Mouse (Mus musculus) layer of hippocampus, postnatal 10 days (tissue): ENCODE data around the gene Capn8. TPM values are rescaled to one million over a fixed set of nuclear protein-coding genes. Genes with fewer than 3 reads are reported as not detected.
A peak's percentile ranks its signal among the peaks of the same experiment; 100 is the strongest.

Source experiments
- DNase-seq, 2 experiments: peaks; one replicate each; pipeline ENCODE4 v3.0.0; 2021; ENCODE audit warnings: low spot score in 2 of 2
- total RNA-seq, 2 experiments: library from RNA; stranded (reverse); gene quantifications; 2 replicates each; pipeline ENCODE4 v1.2.3; 2021

Gene Capn8
- total RNA-seq, 2 experiments from 2014 or later = not detected

- DNase-seq = no peak
Measured at GRCm38 (mm10) chr1:182543906-182544305, 20.9 kb upstream of the Capn8 start.

DNA sequence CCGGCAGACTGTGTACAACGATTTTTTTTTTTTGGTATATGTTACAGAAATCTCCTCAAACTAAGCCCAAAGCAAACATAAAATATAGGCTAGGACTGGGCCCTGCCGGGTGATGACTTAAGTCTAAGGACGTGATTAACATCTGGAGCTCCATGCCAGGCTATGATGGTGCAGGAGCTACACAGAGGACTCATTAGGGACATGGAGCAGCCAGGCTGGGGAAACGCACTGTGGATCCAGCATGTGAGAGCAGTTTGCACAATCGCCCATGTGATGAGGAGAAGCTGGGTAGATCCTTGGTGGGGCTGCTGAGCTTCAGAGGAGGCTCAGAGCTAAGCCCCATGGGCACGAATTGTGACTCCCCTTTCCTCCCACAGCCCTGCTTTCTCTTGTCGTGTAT, 14.0 kb upstream of the Capn8 start:
- DNase-seq = no peak

DNA sequence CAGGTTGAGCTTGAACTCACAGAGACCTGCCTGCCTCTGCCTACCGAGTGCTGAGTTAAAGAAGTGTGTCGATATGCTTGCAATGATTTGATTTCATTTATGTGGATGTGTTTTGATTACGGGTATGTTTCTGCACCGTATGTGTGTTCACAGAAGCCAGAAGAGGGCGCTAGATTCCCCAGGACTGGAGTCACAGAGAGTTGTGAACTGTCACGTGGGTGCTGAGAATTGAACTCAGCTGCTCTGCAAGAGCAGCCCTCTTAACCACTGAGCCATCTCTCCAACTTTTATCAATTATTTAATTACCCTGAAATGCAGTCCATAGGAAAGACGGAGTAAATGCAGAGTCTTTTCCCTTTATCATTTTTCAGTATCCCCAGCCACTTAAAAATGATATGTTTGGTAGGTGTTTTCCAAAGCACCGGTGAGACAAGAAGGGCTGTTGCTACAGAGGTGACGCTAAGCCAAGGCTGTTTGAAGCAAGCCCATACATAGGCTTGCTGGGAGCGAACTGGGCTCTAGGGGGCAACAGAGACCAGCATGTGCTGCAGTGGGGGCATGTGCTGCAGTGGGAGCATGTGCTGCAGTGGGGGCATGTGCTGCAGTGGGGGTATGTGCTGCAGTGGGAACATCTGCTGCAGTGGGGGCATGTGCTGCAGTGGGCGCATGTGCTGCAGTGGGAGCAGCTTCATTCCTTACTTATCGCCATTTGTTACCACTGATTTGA, 11.0 kb upstream of the Capn8 start:
- DNase-seq = peak; percentile 63 to 76

DNA sequence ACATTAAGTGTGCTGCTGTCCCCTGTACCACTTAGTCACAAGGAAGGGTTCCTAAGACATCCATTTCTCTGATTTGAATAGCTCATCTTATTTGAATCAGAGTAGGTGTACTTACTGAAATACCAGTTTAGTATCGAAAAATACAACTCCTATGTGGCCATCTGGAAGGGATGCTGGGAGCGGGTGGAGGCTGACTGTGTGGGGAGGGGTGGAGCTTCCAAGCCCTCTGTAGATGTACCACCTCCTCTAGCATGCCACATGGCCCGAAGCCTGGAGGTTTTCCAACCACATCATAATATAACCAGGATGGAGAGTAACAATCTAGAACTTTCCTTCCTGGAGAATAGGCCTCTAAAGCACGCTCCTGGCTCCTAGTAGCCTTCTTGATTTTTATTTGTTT, 6.5 kb upstream of the Capn8 start:
- DNase-seq = no peak

DNA sequence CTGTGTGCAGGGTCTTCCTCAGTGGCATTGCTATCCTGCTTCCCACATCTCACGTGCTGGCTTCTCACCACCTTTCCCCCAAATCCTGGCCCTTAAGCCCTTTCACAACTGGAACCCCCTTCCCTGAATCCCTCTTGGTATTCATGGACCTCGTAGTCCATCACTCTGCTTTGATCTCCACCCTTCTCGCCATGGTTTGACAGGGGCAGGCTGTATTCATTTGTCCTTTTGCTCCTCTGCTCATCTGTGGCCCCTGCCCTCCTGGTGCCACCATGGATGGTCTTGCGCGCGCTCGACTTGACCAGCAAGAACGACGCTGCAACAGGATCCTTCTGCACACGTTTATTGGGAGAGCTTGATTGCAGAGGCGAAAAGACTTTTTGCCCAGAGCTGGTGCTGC, 5.3 kb upstream of the Capn8 start:
- no peak for DNase-seq

DNA sequence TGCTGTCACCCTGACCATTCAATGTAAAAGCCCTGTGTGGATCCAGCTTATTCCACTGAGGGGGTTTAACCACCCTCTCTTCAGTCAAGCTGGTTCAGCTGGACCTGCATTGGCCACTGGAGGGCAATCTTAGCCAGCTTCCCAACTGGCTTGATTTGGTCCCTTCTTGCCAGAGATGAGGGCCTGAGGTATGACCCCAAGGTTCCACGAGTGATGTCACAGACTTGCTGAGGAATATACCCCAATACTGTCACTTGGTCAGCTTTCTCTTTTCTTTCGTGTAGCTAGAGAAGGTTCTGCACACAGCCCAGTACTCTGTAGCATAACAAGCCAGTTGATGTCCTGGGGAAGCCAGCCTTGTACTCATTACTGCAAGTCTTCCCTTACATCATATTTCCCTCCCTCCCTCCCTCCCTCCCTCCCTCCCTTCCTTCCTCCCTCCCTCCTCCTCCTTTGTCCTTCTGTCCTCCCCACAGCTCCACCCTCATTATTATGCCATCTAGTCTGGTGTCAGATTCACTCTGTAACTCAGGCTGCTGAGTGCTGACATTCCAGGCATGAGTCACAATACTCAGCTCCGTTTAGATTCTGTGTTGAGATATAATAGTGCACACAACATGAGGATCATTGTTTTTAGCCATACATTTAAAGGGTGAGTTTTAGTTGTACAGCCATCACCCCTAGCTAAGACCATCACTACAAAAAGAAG, 4.3 kb upstream of the Capn8 start:
- peak; percentile 62 to 78 for DNase-seq

- no peak for DNase-seq
Measured at GRCm38 (mm10) chr1:182561945-182562514, 2.8 kb upstream of the Capn8 start.

DNA sequence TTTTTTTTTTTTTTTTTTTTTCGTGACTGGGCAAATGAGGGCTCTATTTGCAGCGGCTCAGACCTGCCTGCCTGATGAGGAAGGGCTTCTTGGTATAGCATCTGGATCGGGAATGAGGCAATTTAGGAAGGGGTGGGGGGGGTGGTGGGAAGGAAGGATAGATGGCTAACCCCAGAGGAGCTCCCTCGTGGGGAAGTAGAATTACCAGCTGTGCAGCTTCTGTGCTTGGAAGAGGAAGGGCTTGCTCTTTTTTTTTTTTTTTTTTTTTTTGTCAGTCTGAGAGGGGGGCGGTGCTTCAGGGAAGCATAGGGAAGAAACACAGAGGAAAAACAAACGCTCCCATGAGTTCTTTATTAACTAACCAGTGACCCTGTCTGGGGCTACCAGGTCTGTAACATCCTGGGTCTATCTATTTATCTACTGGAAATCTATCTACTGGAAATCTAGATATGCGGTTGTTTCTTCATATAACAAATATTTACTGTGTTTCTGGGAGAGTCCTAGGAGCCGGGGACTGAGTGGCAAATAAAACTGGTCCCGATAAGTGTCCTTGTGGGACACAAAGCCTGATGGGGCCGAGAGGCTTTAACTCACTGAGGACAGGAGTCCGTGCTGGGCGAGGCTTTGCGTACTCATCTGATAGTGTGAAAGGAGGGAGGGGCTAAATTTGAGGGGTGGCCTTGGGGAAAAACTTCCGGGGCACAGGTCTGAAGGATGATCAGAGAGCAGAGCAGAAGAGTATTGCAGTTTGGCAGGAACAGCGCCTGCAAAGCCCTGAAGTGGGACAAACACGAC, 2.0 kb upstream of the Capn8 start:
- no peak for DNase-seq

- no peak for DNase-seq
Measured at GRCm38 (mm10) chr1:182565351-182565835, 586 bp downstream of the Capn8 start.

DNA sequence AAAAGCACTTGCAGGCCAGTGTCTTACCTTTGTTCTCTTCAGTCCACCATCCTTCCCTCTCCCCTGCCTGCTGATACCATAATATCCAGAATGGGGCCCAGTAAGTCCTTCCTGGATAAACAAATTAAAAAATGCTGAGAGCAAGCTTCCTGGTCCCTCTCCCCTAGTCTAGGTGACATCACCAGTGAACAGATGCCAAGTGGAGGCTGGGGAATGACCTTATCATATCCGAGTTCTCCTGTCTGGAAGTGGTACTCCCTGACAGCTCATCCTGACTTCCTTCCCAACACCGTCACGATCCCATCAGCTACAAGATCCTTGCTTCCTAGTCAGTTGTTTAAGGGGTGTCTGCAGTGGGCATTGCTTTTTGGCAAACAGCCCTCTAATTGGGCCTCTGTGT, 6.3 kb downstream of the Capn8 start:
- no peak for DNase-seq

GRCm38 (mm10) chr1:182571973-182572372, 7.2 kb downstream of the Capn8 start:
- no peak for DNase-seq

DNA sequence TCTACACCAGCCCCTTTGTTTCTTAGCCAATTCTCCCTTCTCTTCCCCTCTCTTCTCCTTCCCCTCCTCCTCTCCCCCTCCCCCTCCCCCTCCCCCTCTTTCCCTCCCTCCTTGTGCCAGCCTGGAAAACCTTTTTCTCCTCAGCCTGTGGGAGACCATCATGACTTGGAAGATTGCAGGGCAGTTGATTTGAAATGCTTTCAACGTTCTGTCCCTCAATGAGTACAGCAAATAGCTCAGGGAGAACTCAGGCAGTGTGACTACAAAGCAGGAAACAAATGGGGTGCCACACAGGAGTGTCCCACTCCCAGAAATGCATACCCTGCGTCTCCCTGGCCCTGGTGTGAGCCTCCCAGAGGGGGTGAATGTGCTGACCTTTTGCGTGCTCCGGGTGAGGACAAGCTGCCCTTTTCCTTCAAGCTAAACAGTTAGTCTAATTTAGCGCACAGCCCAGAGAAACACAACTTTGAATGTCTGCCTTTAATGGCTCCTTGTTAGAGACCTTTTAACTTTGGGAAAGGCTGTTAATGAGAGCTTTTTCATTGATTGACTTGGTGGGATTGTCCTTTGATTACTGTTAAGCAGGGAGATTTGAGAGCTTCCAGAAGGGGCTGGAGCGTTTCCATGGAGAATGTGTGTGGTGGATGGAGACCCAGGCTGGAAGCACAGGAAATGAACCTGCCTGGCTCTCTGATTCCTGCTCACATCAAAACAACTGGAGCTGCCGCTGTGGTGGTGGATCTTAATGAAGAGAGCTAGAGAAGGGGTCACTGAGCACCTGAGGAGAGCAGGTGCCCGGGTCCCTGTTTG, 9.3 kb downstream of the Capn8 start:
- DNase-seq = peak in 1 of 2 experiments; percentile 40

DNA sequence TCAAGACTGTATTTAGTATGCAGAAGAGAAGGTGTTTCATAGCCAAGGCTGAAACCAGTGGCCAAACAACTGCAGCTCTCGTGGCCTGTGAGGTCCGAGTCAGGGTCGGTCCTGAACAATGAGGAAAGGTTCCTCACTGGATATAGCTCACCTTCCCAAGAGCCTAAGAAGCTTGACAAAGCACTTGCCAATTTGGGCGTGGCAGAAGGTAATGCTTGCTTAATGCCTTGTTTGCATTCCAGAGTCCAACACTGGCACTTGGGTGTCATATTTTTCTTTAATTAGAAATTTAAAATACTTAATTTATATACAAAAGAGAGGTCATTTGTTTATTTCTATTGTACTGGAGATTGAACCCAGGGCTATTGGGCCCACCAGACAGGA, 9.9 kb downstream of the Capn8 start:
- no peak for DNase-seq

DNA sequence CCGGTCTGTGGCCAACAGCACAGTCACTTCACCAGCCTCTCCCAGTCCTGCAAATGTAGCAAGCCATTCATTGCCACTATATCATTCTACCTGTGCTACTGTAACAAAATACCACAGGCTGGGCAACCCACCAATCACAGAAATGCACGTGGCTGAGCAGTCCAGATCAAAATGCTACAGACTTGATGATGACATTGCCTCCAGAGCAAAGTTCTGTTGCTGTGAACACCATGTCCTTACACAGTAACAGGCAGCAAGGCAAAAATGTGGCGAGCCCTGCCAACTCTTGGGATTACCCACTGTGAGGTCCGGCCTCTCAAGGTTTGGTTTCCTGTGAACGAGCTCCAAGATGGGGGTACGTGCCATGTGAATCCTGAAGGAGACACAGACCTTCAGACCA, 19.4 kb downstream of the Capn8 start:
- DNase-seq = no peak

GRCm38 (mm10) chr1:182585162-182585840, 20.5 kb downstream of the Capn8 start:
- DNase-seq = no peak

GRCm38 (mm10) chr1:182587706-182588105, 22.9 kb downstream of the Capn8 start:
- no peak for DNase-seq

- DNase-seq = no peak
Measured at GRCm38 (mm10) chr1:182591491-182591890, 26.7 kb downstream of the Capn8 start.

DNA sequence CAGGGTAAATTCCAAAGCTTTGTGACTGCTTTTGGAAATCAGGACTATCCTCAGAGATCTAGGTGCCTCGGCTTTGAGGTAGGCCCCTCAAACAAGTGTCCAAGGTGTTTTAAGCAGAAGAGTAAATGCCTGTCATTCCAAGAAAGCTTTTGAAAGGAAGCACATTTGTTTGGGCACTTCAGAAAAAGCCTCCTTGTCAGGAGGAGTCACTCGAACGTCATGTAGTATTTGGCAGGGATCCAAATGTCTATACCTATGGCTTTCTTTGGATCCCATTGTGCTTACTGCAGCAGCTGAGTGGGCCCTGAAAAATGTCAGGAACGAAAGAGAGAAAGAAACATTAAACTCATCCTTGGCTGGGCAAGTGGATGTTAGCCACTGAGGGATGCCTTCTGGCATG, 27.6 kb downstream of the Capn8 start:
- no peak for DNase-seq

DNA sequence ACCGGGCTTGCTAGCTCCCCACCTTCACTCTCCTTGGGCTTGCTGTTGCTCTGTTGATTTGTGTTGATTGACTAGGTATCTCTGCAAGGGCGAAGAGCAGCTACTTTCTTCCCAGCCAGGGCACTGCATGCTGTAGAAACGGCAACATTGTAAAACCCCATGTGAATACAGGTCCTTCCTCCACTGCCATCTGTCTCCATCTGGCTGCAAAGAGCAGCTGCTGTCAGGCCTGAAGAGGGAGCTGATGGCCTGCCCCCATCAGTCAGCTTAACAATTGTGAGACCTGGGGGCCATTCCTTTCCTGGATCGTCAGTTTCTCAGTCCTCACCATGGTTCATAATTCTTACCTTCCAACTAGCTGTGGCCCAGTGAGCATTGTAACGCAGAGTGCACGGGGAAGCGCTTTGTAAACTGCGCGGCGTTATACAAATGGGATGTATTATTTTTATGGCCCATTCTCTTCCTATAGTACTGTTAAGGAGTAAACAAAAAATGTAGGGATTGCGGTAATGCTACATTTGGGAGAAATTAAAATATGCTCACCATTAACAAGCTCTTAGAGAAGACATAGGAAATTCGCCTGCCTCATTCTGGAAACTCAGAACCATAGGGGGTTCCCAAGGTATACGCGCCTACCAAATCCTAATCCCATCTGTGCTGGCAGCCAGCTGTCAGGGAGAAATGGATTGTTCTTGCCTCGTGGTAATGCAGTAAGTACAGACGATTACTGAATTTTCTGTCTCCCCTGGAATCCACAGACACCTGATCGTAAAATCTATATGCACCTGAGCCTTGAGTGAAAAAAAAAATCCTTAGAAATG, 40.7 kb downstream of the Capn8 start:
- peak in 1 of 2 experiments; percentile 18 for DNase-seq
